Mouse (Mus musculus): ENCODE measurements around the gene Prcc. TPM values are rescaled to one million over a fixed set of nuclear protein-coding genes. Genes with fewer than 3 reads are reported as not detected.
A peak's percentile ranks its signal among the peaks of the same experiment; 100 is the strongest.
"Not testable (repeated sequence)": the region's sequence is repeated elsewhere in the genome, so short reads cannot be mapped to it uniquely, and the experiment has no call there.

Gene Prcc
- total and polyA plus RNA-seq, 2 experiments from 2014 or later = 20.6 to 77.1 TPM

- DNase-seq (no peak), ATAC-seq (no peak)
- WGBS = 30% methylated on average over 4 of the region's 4 CpGs
- H3K9ac ChIP-seq = no peak overlapping the region
- no peak for TF ChIP-seq CTCF (IDR thresholded peaks at IDR 0.05; ENCODE audit: low read depth)
- H3K27me3 ChIP-seq (ENCODE audit: insufficient read depth, low read length) = no peaks in the 10 kb centered on the region
- H3K4me3 ChIP-seq (ENCODE audit: low read depth, low read length) = no peak overlapping the region
- H3K4me1 ChIP-seq (ENCODE audit: insufficient read depth) = no peaks in the 10 kb centered on the region
- H3K4me2 ChIP-seq (ENCODE audit: low read depth) = no peak overlapping the region
- H3K36me3 ChIP-seq (ENCODE audit: insufficient read depth) = no peaks in the 10 kb centered on the region
- no peak overlapping the region for H3K27ac ChIP-seq (ENCODE audit: low read depth, low read length)
- H3K9me3 ChIP-seq (ENCODE audit: low read length) = no peaks in the 10 kb centered on the region
Measured at GRCm38 (mm10) chr3:87828435-87828834, 57.0 kb downstream of the Prcc start.

- H3K4me1 ChIP-seq (ENCODE audit: insufficient read depth); H3K9me3 ChIP-seq (ENCODE audit: low read length); H3K27me3 ChIP-seq (ENCODE audit: insufficient read depth, low read length); H3K4me3 ChIP-seq (ENCODE audit: low read depth, low read length); H3K4me2 ChIP-seq (ENCODE audit: low read depth); ATAC-seq; DNase-seq; H3K9ac ChIP-seq; H3K27ac ChIP-seq (ENCODE audit: low read depth, low read length); H3K36me3 ChIP-seq (ENCODE audit: insufficient read depth): not testable (repeated sequence)
- WGBS = 81% methylated on average over 1 of the region's 1 CpGs
Measured at GRCm38 (mm10) chr3:87824206-87824605, 61.2 kb downstream of the Prcc start, which contains the start of gene Pear1. Pear1 (minus strand) TSS chr3:87824306.

GRCm38 (mm10) chr3:87818226-87818625 lies 67.2 kb downstream of the Prcc start:
- 63% methylated on average over 12 of the region's 12 CpGs for WGBS
- H3K4me1 ChIP-seq (ENCODE audit: insufficient read depth) = no peaks in the 10 kb centered on the region

GRCm38 (mm10) chr3:87816646-87817093 lies 68.7 kb downstream of the Prcc start:
- no peak overlapping the region for H3K9ac ChIP-seq

More at GRCm38 (mm10) chr3:87818226-87818625, 67.2 kb downstream of the Prcc start:
- no peak overlapping the region for H3K27ac ChIP-seq (ENCODE audit: low read depth, low read length)
- no peaks in the 10 kb centered on the region; the same call in 1 of the 2 replicates for H3K27me3 ChIP-seq (ENCODE audit: insufficient read depth, low read length)
- H3K4me3 ChIP-seq (ENCODE audit: low read depth, low read length) = no peak overlapping the region
- no peak overlapping the region for H3K9ac ChIP-seq
- no peak for DNase-seq
- ATAC-seq = no peak
- no peak for TF ChIP-seq CTCF (IDR thresholded peaks at IDR 0.05; ENCODE audit: low read depth)
- no peaks in the 10 kb centered on the region for H3K36me3 ChIP-seq (ENCODE audit: insufficient read depth)
- no peaks in the 10 kb centered on the region for H3K9me3 ChIP-seq (ENCODE audit: low read length)
- no peak overlapping the region for H3K4me2 ChIP-seq (ENCODE audit: low read depth)

GRCm38 (mm10) chr3:87816166-87816565 lies 69.2 kb downstream of the Prcc start:
- no peak overlapping the region for H3K9ac ChIP-seq
- H3K27ac ChIP-seq (ENCODE audit: low read depth, low read length) = no peak overlapping the region
- no peaks in the 10 kb centered on the region for H3K9me3 ChIP-seq (ENCODE audit: low read length)
- H3K4me2 ChIP-seq (ENCODE audit: low read depth) = no peak overlapping the region
- H3K36me3 ChIP-seq (ENCODE audit: insufficient read depth) = no peaks in the 10 kb centered on the region
- no peak for TF ChIP-seq CTCF (IDR thresholded peaks at IDR 0.05; ENCODE audit: low read depth)
- 68% methylated on average over 6 of the region's 6 CpGs for WGBS
- ATAC-seq = no peak
- H3K4me3 ChIP-seq (ENCODE audit: low read depth, low read length) = no peak overlapping the region
- DNase-seq = no peak
- H3K4me1 ChIP-seq (ENCODE audit: insufficient read depth) = no peaks in the 10 kb centered on the region
- H3K27me3 ChIP-seq (ENCODE audit: insufficient read depth, low read length) = peaks cover 2% of the 10 kb centered on the region; the same call in 1 of the 2 replicates

More at GRCm38 (mm10) chr3:87816646-87817093, 68.7 kb downstream of the Prcc start:
- peak; percentile 86 for TF ChIP-seq CTCF (IDR thresholded peaks at IDR 0.05; ENCODE audit: low read depth)
- Histone ChIP-seq H3K4me2 (ENCODE audit: low read depth) (no peak overlapping the region), H3K4me3 (ENCODE audit: low read depth, low read length) (no peak overlapping the region), H3K36me3 (ENCODE audit: insufficient read depth) (no peaks in the 10 kb centered on the region), H3K27me3 (ENCODE audit: insufficient read depth, low read length) (no peaks in the 10 kb centered on the region; the same call in 1 of the 2 replicates), H3K27ac (ENCODE audit: low read depth, low read length) (no peak overlapping the region), H3K4me1 (ENCODE audit: insufficient read depth) (no peaks in the 10 kb centered on the region), H3K9me3 (ENCODE audit: low read length) (no peaks in the 10 kb centered on the region)
- WGBS = 5% methylated on average over 12 of the region's 12 CpGs
- DNase-seq (peak; percentile 84), ATAC-seq (peak; percentile 62)

- Histone ChIP-seq H3K4me3 (ENCODE audit: low read depth, low read length) (no peak overlapping the region), H3K27ac (ENCODE audit: low read depth, low read length) (no peak overlapping the region), H3K4me1 (ENCODE audit: insufficient read depth) (0 out of 2 replicates have a peak, but pooled peaks cover 4% of the 10 kb centered on the region), H3K9me3 (ENCODE audit: low read length) (no peaks in the 10 kb centered on the region), H3K9ac (no peak overlapping the region), H3K36me3 (ENCODE audit: insufficient read depth) (no peaks in the 10 kb centered on the region), H3K4me2 (ENCODE audit: low read depth) (no peak overlapping the region), H3K27me3 (ENCODE audit: insufficient read depth, low read length) (peaks cover 24% of the 10 kb centered on the region)
- no peak for ATAC-seq
- TF ChIP-seq CTCF (IDR thresholded peaks at IDR 0.05; ENCODE audit: low read depth) = no peak
- no peak for DNase-seq
- WGBS = 63% methylated on average over 10 of the region's 10 CpGs
Measured at GRCm38 (mm10) chr3:87812873-87813272, 72.5 kb downstream of the Prcc start.

GRCm38 (mm10) chr3:87812413-87812812 lies 73.0 kb downstream of the Prcc start:
- no peaks in the 10 kb centered on the region for H3K36me3 ChIP-seq (ENCODE audit: insufficient read depth)
- ATAC-seq = no peak
- no peak for TF ChIP-seq CTCF (IDR thresholded peaks at IDR 0.05; ENCODE audit: low read depth)

More at GRCm38 (mm10) chr3:87812413-87812812, 73.0 kb downstream of the Prcc start:
- no peak for DNase-seq
- Histone ChIP-seq H3K9ac (no peak overlapping the region), H3K4me3 (ENCODE audit: low read depth, low read length) (no peak overlapping the region), H3K9me3 (ENCODE audit: low read length) (no peaks in the 10 kb centered on the region), H3K4me1 (ENCODE audit: insufficient read depth) (0 out of 2 replicates have a peak, but pooled peaks cover 4% of the 10 kb centered on the region), H3K27me3 (ENCODE audit: insufficient read depth, low read length) (peaks cover 24% of the 10 kb centered on the region), H3K27ac (ENCODE audit: low read depth, low read length) (no peak overlapping the region), H3K4me2 (ENCODE audit: low read depth) (no peak overlapping the region)
- 82% methylated on average over 4 of the region's 4 CpGs for WGBS
